Mouse (Mus musculus): ENCODE data around the gene Ccnk. TPM values are rescaled to one million over a fixed set of nuclear protein-coding genes. Genes with fewer than 3 reads are reported as not detected.

Ccnk gene
- polyA plus RNA-seq, 1 experiment = 271 TPM

DNA sequence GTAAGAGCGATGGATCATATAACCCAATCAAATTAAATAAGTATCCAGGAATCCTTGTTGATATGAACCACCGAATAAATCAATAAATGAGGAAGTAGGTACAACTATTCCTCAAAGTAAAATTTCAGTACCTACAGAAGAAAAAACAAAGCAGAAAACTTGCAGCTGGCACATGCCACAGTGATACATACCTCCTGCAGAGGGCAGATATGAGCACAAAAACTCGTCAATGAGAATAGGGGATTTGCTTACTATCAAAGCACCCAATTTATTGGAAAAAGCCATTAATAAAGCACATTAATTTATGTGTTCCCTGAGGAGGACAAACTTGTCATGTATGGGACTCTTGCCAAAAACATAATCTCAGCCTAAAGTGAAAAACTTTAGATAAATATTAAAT, 29.6 kb upstream of the Ccnk start:
- no peak overlapping the region for H3K4me3 ChIP-seq (ENCODE audit: control insufficient read depth, low read depth, low read length)
- H3K27ac ChIP-seq (ENCODE audit: control insufficient read depth, insufficient read depth, low read depth, low read length) = no peak overlapping the region
- TF ChIP-seq POLR2A (IDR thresholded peaks at IDR 0.05; ENCODE audit: control insufficient read depth, low read depth, low read length) = no peak
- no peak for TF ChIP-seq CTCF (IDR thresholded peaks at IDR 0.05; ENCODE audit: control insufficient read depth, insufficient read depth, insufficient replicate concordance, low read depth, low read length)
- H3K27me3 ChIP-seq (ENCODE audit: control insufficient read depth, insufficient read depth, low read length) = no peaks in the 10 kb centered on the region
- no peaks in the 10 kb centered on the region for H3K4me1 ChIP-seq (ENCODE audit: control insufficient read depth, insufficient read depth, low read length)
- peaks cover 8% of the 10 kb centered on the region; the same call in 1 of the 2 replicates for H3K36me3 ChIP-seq (ENCODE audit: control insufficient read depth, insufficient read depth, low read length)

GRCm38 (mm10) chr12:108152743-108153142, 26.6 kb upstream of the Ccnk start:
- Histone ChIP-seq H3K27me3 (ENCODE audit: control insufficient read depth, insufficient read depth, low read length) (no peaks in the 10 kb centered on the region), H3K27ac (ENCODE audit: control insufficient read depth, insufficient read depth, low read depth, low read length) (no peak overlapping the region), H3K4me3 (ENCODE audit: control insufficient read depth, low read depth, low read length) (no peak overlapping the region), H3K36me3 (ENCODE audit: control insufficient read depth, insufficient read depth, low read length) (peaks cover 9% of the 10 kb centered on the region; the same call in 1 of the 2 replicates), H3K4me1 (ENCODE audit: control insufficient read depth, insufficient read depth, low read length) (no peaks in the 10 kb centered on the region)
- TF ChIP-seq CTCF (IDR thresholded peaks at IDR 0.05; ENCODE audit: control insufficient read depth, insufficient read depth, insufficient replicate concordance, low read depth, low read length) = no peak
- TF ChIP-seq POLR2A (IDR thresholded peaks at IDR 0.05; ENCODE audit: control insufficient read depth, low read depth, low read length) = no peak

DNA sequence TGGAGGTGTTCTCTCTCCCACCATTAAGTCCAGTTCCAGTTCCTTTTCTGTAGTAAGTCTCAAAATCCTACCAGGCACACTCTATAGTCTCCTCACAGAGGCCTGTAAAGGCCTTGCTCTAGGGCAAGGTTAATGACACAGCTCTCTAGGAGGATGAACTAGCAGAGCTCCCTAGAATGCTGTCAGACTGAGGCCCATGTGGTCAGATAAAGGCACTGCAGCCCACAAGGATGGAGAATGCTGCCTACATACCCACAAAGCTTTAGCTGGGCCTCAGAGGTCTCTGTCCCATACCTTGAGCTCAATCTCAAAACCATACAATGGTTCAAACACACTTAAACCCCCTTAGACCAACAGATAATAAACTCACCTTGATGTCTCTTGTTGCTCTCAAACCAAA, 19.5 kb upstream of the Ccnk start:
- Histone ChIP-seq H3K27ac (ENCODE audit: control insufficient read depth, insufficient read depth, low read depth, low read length) (no peak overlapping the region), H3K36me3 (ENCODE audit: control insufficient read depth, insufficient read depth, low read length) (peaks cover 4% of the 10 kb centered on the region), H3K4me1 (ENCODE audit: control insufficient read depth, insufficient read depth, low read length) (no peaks in the 10 kb centered on the region), H3K4me3 (ENCODE audit: control insufficient read depth, low read depth, low read length) (no peak overlapping the region), H3K27me3 (ENCODE audit: control insufficient read depth, insufficient read depth, low read length) (no peaks in the 10 kb centered on the region)
- TF ChIP-seq CTCF (IDR thresholded peaks at IDR 0.05; ENCODE audit: control insufficient read depth, insufficient read depth, insufficient replicate concordance, low read depth, low read length) (no peak), POLR2A (IDR thresholded peaks at IDR 0.05; ENCODE audit: control insufficient read depth, low read depth, low read length) (no peak)

GRCm38 (mm10) chr12:108162036-108162435, 17.3 kb upstream of the Ccnk start:
- no peak for TF ChIP-seq CTCF (IDR thresholded peaks at IDR 0.05; ENCODE audit: control insufficient read depth, insufficient read depth, insufficient replicate concordance, low read depth, low read length)
- TF ChIP-seq POLR2A (IDR thresholded peaks at IDR 0.05; ENCODE audit: control insufficient read depth, low read depth, low read length) = no peak
- Histone ChIP-seq H3K4me3 (ENCODE audit: control insufficient read depth, low read depth, low read length) (no peak overlapping the region), H3K36me3 (ENCODE audit: control insufficient read depth, insufficient read depth, low read length) (peaks cover 3% of the 10 kb centered on the region), H3K27ac (ENCODE audit: control insufficient read depth, insufficient read depth, low read depth, low read length) (no peak overlapping the region), H3K4me1 (ENCODE audit: control insufficient read depth, insufficient read depth, low read length) (no peaks in the 10 kb centered on the region), H3K27me3 (ENCODE audit: control insufficient read depth, insufficient read depth, low read length) (no peaks in the 10 kb centered on the region)

DNA sequence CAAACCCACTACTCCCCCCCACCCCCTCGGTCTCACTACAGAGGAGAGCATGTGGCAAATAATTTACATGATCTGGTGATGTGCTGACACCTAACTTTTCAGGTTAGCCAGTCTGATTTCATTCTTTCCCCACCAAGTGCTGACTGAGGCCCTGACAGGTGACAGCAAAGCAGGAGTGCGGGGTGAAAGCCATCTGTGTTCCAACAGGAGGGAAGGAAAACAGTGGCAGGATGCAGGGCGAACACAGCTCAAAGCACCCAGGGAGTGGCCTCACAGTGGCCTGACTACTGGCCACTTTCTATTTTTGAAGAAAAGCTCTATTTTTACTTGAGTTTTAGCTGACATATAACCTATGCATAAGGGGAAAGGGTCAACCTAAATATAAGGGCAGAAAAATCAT, 15.7 kb upstream of the Ccnk start:
- H3K27ac ChIP-seq (ENCODE audit: control insufficient read depth, insufficient read depth, low read depth, low read length) = no peak overlapping the region
- TF ChIP-seq POLR2A (IDR thresholded peaks at IDR 0.05; ENCODE audit: control insufficient read depth, low read depth, low read length) (no peak), CTCF (IDR thresholded peaks at IDR 0.05; ENCODE audit: control insufficient read depth, insufficient read depth, insufficient replicate concordance, low read depth, low read length) (no peak)
- H3K4me1 ChIP-seq (ENCODE audit: control insufficient read depth, insufficient read depth, low read length) = no peaks in the 10 kb centered on the region
- H3K4me3 ChIP-seq (ENCODE audit: control insufficient read depth, low read depth, low read length) = no peak overlapping the region
- no peaks in the 10 kb centered on the region for H3K27me3 ChIP-seq (ENCODE audit: control insufficient read depth, insufficient read depth, low read length)
- peaks cover 3% of the 10 kb centered on the region for H3K36me3 ChIP-seq (ENCODE audit: control insufficient read depth, insufficient read depth, low read length)

GRCm38 (mm10) chr12:108168909-108169308, 10.5 kb upstream of the Ccnk start:
- Histone ChIP-seq H3K27ac (ENCODE audit: control insufficient read depth, insufficient read depth, low read depth, low read length) (no peak overlapping the region), H3K4me1 (ENCODE audit: control insufficient read depth, insufficient read depth, low read length) (no peaks in the 10 kb centered on the region; the same call in none of the 2 replicates), H3K36me3 (ENCODE audit: control insufficient read depth, insufficient read depth, low read length) (peaks cover 3% of the 10 kb centered on the region), H3K27me3 (ENCODE audit: control insufficient read depth, insufficient read depth, low read length) (no peaks in the 10 kb centered on the region), H3K4me3 (ENCODE audit: control insufficient read depth, low read depth, low read length) (no peak overlapping the region)
- TF ChIP-seq CTCF (IDR thresholded peaks at IDR 0.05; ENCODE audit: control insufficient read depth, insufficient read depth, insufficient replicate concordance, low read depth, low read length) (no peak), POLR2A (IDR thresholded peaks at IDR 0.05; ENCODE audit: control insufficient read depth, low read depth, low read length) (no peak)

GRCm38 (mm10) chr12:108170467-108170866, 8.9 kb upstream of the Ccnk start:
- Histone ChIP-seq H3K27ac (ENCODE audit: control insufficient read depth, insufficient read depth, low read depth, low read length) (no peak overlapping the region), H3K4me1 (ENCODE audit: control insufficient read depth, insufficient read depth, low read length) (no peaks in the 10 kb centered on the region; the same call in none of the 2 replicates), H3K27me3 (ENCODE audit: control insufficient read depth, insufficient read depth, low read length) (no peaks in the 10 kb centered on the region), H3K4me3 (ENCODE audit: control insufficient read depth, low read depth, low read length) (no peak overlapping the region), H3K36me3 (ENCODE audit: control insufficient read depth, insufficient read depth, low read length) (no peaks in the 10 kb centered on the region)
- TF ChIP-seq CTCF (IDR thresholded peaks at IDR 0.05; ENCODE audit: control insufficient read depth, insufficient read depth, insufficient replicate concordance, low read depth, low read length) (no peak), POLR2A (IDR thresholded peaks at IDR 0.05; ENCODE audit: control insufficient read depth, low read depth, low read length) (no peak)

- Histone ChIP-seq H3K4me1 (ENCODE audit: control insufficient read depth, insufficient read depth, low read length) (no peaks in the 10 kb centered on the region; the same call in none of the 2 replicates), H3K4me3 (ENCODE audit: control insufficient read depth, low read depth, low read length) (no peak overlapping the region), H3K36me3 (ENCODE audit: control insufficient read depth, insufficient read depth, low read length) (no peaks in the 10 kb centered on the region), H3K27me3 (ENCODE audit: control insufficient read depth, insufficient read depth, low read length) (no peaks in the 10 kb centered on the region), H3K27ac (ENCODE audit: control insufficient read depth, insufficient read depth, low read depth, low read length) (no peak overlapping the region)
- no peak for TF ChIP-seq POLR2A (IDR thresholded peaks at IDR 0.05; ENCODE audit: control insufficient read depth, low read depth, low read length)
- no peak for TF ChIP-seq CTCF (IDR thresholded peaks at IDR 0.05; ENCODE audit: control insufficient read depth, insufficient read depth, insufficient replicate concordance, low read depth, low read length)
Measured at GRCm38 (mm10) chr12:108171336-108171735, 8.0 kb upstream of the Ccnk start.

All from testis, adult 2 months (tissue).